Mouse (Mus musculus) limb, embryonic 14.5 days (tissue): ENCODE data around the gene Nlrp4b. TPM values are rescaled to one million over a fixed set of nuclear protein-coding genes. Genes with fewer than 3 reads are reported as not detected.
"Not testable (repeated sequence)": the region's sequence is repeated elsewhere in the genome, so short reads cannot be mapped to it uniquely, and the experiment has no call there.

Source experiments
- ATAC-seq: fragments of 200-750 bp; cut with Nextera tagmentation; 2 replicates; pipeline ENCODE4 v1.8.0; 2017; ENCODE audit warnings: low read depth, moderate number of reproducible peaks, moderate TSS enrichment; ENCODE audit not compliant: low FRiP score
- DNase-seq: peaks from one replicate; pipeline ENCODE4 v3.0.0-alpha.2; 2015; ENCODE audit warnings: low spot score
- H3K27ac ChIP-seq: fragments of 300-500 bp; sonication (generic); replicated peaks from 2 replicates; pipeline ENCODE4 v1.5.1; 2014; ENCODE audit warnings: low read depth, mild to moderate bottlenecking, low read length, moderate library complexity, mixed read lengths
- H3K27me3 ChIP-seq: fragments of 300-500 bp; sonication (generic); 2 replicates; pipeline ENCODE4 v1.6.1; 2014; ENCODE audit warnings: low read length, mixed read lengths; ENCODE audit not compliant: control insufficient read depth, insufficient read depth
- H3K36me3 ChIP-seq: fragments of 300-500 bp; sonication (generic); 2 replicates; pipeline ENCODE4 v1.6.1; 2014; ENCODE audit warnings: mild to moderate bottlenecking, low read length, moderate library complexity, mixed read lengths; ENCODE audit not compliant: control insufficient read depth, insufficient read depth
- H3K4me1 ChIP-seq: fragments of 300-500 bp; sonication (generic); 2 replicates; pipeline ENCODE4 v1.6.1; 2014; ENCODE audit warnings: antibody characterized with exemption, low read length, mixed read lengths; ENCODE audit not compliant: control insufficient read depth, insufficient read depth
- H3K4me2 ChIP-seq: fragments of 300-500 bp; sonication (generic); replicated peaks from 2 replicates; pipeline ENCODE4 v1.6.1; 2014; ENCODE audit warnings: low read depth, mild to moderate bottlenecking, low read length, moderate library complexity; ENCODE audit not compliant: severe bottlenecking
- H3K4me3 ChIP-seq: fragments of 300-500 bp; sonication (generic); replicated peaks from 2 replicates; pipeline ENCODE4 v1.5.1; 2014; ENCODE audit warnings: low read length
- H3K9ac ChIP-seq: fragments of 300-500 bp; sonication (generic); 2 replicates; pipeline ENCODE4 v1.6.1; 2014; ENCODE audit warnings: mild to moderate bottlenecking, low read depth, low read length, moderate library complexity; ENCODE audit not compliant: severe bottlenecking
- H3K9me3 ChIP-seq: fragments of 300-500 bp; sonication (generic); 2 replicates; pipeline ENCODE4 v1.6.1; 2016; ENCODE audit warnings: low read length; ENCODE audit not compliant: control insufficient read depth
- POLR2A ChIP-seq: fragments of 200-500 bp; IDR thresholded peaks from 2 replicates; pipeline ENCODE4 v1.8.0; 2012; ENCODE audit warnings: inconsistent platforms, mild to moderate bottlenecking, moderate library complexity, borderline replicate concordance; ENCODE audit not compliant: insufficient read depth, insufficient read length; ENCODE audit errors: extremely low read depth
- WGBS: fragments of 180-500 bp; shearing (Covaris S2); extraction: QIAGEN DNeasy Blood & Tissue Kit; methylation state at CpG from one replicate; pipeline ENCODE4 v1.1.7; 2014; 5-methylcytosine and 5-hydroxymethylcytosine counted together
- polyA plus RNA-seq, 2 experiments: library from polyadenylated mRNA; depleted of rRNA in 1 of 2; stranded (reverse) in 1 of 2; unstranded in 1 of 2; fragments of >200 nt; fragmentation: Nextera tagmentation in 1 of 2; extraction: Ambion mirVana in 1 of 2; gene quantifications; 2 replicates each; pipeline versions ENCODE4 v1.2.1 to v1.2.3; 2012 to 2014

Gene Nlrp4b
- not detected in 2 replicates for polyA plus RNA-seq (2012; rRNA removed)
- polyA plus RNA-seq (2014; fragmentation: Nextera tagmentation; extraction: Ambion mirVana) = not detected in 2 replicates

GRCm38 (mm10) chr7:10687489-10687888, at the start of gene Nlrp4b:
Gene Nlrp4b (plus strand): TSS chr7:10687789.
- Histone ChIP-seq H3K4me3 (no peak within 1 kb of the TSS), H3K4me1 (no peaks in the 10 kb centered on the region), H3K36me3 (no peaks in the 10 kb centered on the region), H3K27me3 (no peaks in the 10 kb centered on the region), H3K9me3 (no peaks in the 10 kb centered on the region; the same call in 1 of the 2 replicates), H3K27ac (no peak within 1 kb of the TSS), H3K4me2 (no peak within 1 kb of the TSS), H3K9ac (no peak within 1 kb of the TSS)
- 86% methylated on average over 1 of the region's 1 CpGs for WGBS
- no peak for ATAC-seq
- no peak for TF ChIP-seq POLR2A
- DNase-seq = no peak

DNA sequence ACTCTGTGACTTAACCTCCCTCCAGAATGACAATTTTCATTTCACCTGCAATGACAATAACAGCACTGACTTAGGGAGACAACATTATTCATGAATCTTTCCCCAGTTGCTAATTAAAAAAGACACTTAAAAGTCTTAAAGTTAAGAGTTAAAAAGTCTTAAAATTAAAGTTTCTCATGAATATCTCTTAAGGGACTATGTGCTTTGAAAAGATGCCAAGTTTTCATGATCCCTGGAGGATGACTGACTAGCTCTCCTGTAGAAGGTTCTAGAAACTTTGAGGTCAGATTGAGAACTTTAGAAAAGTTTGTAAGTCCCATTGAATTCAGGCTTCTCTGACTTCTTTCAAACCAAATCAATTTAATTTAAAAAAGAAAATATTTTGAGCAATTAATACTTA, 66.7 kb downstream of the Nlrp4b start, which contains the start of gene Vmn1r71:
Gene Vmn1r71 (minus strand): TSS at position 101 of the 400 bp plus-strand sequence.
- DNase-seq = no peak
- no peak for ATAC-seq
- Histone ChIP-seq H3K27ac (no peak within 1 kb of the TSS), H3K36me3 (no peaks in the 10 kb centered on the region), H3K4me3 (no peak within 1 kb of the TSS), H3K9me3 (peaks cover 10% of the 10 kb centered on the region; the same call in 1 of the 2 replicates), H3K9ac (no peak within 1 kb of the TSS), H3K4me1 (no peaks in the 10 kb centered on the region), H3K27me3 (no peaks in the 10 kb centered on the region), H3K4me2 (no peak within 1 kb of the TSS)
- no peak for TF ChIP-seq POLR2A

DNA sequence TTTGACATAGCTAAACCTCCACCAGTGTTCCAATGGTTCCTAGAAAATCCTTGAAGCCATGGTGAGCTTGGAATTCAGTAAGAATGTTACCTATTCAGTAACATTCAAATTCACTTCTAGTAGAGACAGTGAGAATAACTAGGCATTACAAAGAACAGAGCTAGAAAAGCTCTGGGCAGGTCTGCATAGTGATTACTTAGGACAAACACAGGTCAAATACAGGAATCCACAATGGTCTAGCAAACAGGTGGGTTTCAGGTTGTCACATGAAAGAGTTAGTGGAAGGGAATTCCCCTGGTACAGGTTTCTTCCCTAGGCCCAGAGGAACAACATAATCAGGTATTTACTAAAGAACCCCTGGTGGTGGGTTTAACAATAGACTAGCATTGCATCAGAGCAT, 70.0 kb downstream of the Nlrp4b start:
- not testable (repeated sequence) for H3K27me3 ChIP-seq, H3K36me3 ChIP-seq, H3K27ac ChIP-seq, ATAC-seq, DNase-seq, H3K4me2 ChIP-seq, H3K4me1 ChIP-seq, H3K9ac ChIP-seq, H3K4me3 ChIP-seq
- H3K9me3 ChIP-seq = peaks cover 10% of the 10 kb centered on the region; the same call in 1 of the 2 replicates

Other genes with a start within 250 kb of the Nlrp4b start
- gene Vmn1r67, start 244.5 kb upstream of the Nlrp4b start, polyA plus RNA-seq (2012; rRNA removed) = not detected in 2 replicates
- not detected in 2 replicates for gene Vmn1r67, start 244.5 kb upstream of the Nlrp4b start, polyA plus RNA-seq (2014; fragmentation: Nextera tagmentation; extraction: Ambion mirVana)
- gene Zik1, start 192.4 kb upstream of the Nlrp4b start, polyA plus RNA-seq (2012; rRNA removed) = 7.8 and 8.6 TPM in 2 replicates
- gene Zik1, start 192.4 kb upstream of the Nlrp4b start, polyA plus RNA-seq (2014; fragmentation: Nextera tagmentation; extraction: Ambion mirVana) = 12.8 and 16.7 TPM in 2 replicates
- gene Vmn1r68, start 129.3 kb upstream of the Nlrp4b start, polyA plus RNA-seq (2012; rRNA removed) = not detected in 2 replicates
- not detected in 2 replicates for gene Vmn1r68, start 129.3 kb upstream of the Nlrp4b start, polyA plus RNA-seq (2014; fragmentation: Nextera tagmentation; extraction: Ambion mirVana)
- not detected in 2 replicates for gene Vmn1r69, start 74.1 kb upstream of the Nlrp4b start, polyA plus RNA-seq (2012; rRNA removed)
- not detected in 2 replicates for gene Vmn1r69, start 74.1 kb upstream of the Nlrp4b start, polyA plus RNA-seq (2014; fragmentation: Nextera tagmentation; extraction: Ambion mirVana)
- gene Vmn1r70, start 56.3 kb upstream of the Nlrp4b start, polyA plus RNA-seq (2012; rRNA removed) = not detected in 2 replicates
- not detected in 2 replicates for gene Vmn1r70, start 56.3 kb upstream of the Nlrp4b start, polyA plus RNA-seq (2014; fragmentation: Nextera tagmentation; extraction: Ambion mirVana)
- gene Vmn1r71, start 66.6 kb downstream of the Nlrp4b start, polyA plus RNA-seq (2012; rRNA removed) = not detected in 2 replicates
- gene Vmn1r71, start 66.6 kb downstream of the Nlrp4b start, polyA plus RNA-seq (2014; fragmentation: Nextera tagmentation; extraction: Ambion mirVana) = not detected in 2 replicates
- not detected in 2 replicates for gene Zscan4b, start 217.3 kb downstream of the Nlrp4b start, polyA plus RNA-seq (2012; rRNA removed)
- gene Zscan4b, start 217.3 kb downstream of the Nlrp4b start, polyA plus RNA-seq (2014; fragmentation: Nextera tagmentation; extraction: Ambion mirVana) = not detected in 2 replicates